Mouse (Mus musculus) frontal cortex, adult (tissue): ENCODE results near the gene Lce1d.

ENCODE experiments used
- ATAC-seq: cut with Nextera tagmentation; 2 replicates; pipeline ENCODE4 v1.9.2; 2017; ENCODE audit warnings: mild to moderate bottlenecking, moderate library complexity, mixed read lengths; ENCODE audit not compliant: low TSS enrichment

The Lce1d gene

DNA sequence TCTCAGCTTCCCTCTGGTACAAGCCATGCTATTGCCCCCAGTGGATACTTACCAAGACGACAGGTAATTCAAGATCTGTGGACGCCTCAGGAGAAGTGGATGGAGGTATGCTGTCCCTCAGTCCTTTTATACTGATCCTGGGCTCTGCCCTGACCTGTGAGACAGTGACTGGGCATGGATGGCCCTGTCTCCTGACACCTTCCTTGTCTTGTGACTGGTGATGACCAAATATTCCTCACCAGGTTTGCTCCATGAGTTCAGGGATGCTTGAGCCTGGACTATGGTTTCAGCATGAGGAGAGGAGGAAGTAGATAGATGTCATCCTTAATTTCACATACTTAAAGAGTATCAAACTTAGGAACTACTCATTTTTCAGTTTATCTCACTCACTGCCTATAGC lies at the start of gene Lce1d:
Gene Lce1d, minus strand, starts transcription at position 101 of the 400 bp plus-strand sequence.
- ATAC-seq, result no peak

DNA sequence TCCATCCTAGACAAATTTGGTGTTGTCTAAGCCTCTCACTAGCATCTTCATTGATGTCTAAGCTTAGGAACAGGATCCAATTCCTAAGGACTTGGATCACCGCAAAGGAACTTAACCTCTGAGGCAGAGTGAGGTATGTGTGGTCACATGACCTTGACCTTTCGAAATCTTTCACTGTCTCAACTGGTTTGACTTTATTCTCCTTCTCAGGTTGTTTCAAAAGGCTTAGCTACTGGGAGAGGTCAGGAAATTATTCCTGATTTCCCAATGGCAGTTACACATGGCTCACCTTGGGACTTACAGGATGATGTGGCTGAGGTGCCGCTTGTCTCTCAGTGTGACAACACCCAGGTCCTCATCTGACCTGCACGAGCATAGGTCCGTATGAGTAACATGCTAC lies 35.6 kb upstream of the Lce1d start:
- ATAC-seq, result no peak

DNA sequence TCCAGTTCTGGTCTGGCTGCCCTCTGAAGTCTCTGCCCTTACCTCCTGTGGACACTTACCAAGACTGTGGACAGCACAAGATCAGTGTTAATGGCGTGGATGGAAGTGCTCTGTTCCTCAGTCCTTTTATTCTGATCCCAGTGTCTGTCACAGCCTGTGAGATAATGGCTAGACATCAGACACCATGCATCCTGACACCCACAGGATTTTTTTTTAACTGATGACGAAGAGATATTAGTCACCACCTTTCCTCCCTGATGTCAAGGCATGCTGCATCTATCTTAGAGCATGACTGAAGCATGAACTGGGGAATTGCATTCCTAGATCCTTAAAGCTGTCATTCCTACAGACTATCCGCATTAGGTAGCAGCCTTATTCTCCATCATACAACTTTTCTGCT lies 33.2 kb upstream of the Lce1d start, which contains the start of gene Lce1f:
Gene Lce1f, minus strand, starts transcription at position 101 of the 400 bp plus-strand sequence.
- no peak for ATAC-seq

DNA sequence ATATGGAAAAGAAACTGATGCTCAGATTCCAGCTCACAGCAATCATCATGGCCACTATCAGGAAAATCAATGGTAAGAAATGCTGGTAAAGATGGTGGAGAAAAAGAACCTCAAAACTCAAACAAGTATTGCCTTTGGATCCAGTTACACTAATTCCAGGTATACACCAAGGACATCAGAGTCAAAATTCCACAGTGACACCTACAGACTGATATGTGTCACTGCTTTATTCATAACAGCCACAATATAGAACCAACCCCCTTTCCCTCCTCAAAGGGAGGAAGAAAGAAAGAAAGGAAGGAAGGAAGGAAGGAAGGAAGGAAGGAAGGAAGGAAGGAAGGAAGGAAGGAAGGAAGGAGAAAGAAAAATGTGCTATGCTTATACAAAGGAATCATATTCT lies 28.1 kb upstream of the Lce1d start:
- ATAC-seq, result no peak

DNA sequence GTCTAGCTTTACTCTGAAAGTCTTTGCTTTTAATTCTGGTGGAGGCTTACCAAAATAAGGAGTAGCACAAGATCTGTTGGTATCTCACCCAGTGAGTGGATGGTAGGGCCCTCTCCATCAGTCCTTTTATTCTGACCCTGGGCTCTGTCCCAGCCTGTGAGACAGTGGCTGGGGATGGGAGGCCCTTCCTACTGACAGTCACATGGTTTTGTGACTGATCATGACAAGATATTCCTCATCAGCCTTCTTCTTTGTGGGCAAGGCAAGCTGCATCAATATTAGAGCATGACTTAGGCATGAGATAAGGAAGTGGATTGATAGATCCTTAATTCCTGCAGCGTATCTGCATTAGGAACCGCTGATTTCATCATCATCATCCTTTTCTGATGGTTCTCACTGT lies 22.0 kb upstream of the Lce1d start, which contains the start of gene Lce1e:
Gene Lce1e, minus strand, starts transcription at position 101 of the 400 bp plus-strand sequence.
- no peak for ATAC-seq

DNA sequence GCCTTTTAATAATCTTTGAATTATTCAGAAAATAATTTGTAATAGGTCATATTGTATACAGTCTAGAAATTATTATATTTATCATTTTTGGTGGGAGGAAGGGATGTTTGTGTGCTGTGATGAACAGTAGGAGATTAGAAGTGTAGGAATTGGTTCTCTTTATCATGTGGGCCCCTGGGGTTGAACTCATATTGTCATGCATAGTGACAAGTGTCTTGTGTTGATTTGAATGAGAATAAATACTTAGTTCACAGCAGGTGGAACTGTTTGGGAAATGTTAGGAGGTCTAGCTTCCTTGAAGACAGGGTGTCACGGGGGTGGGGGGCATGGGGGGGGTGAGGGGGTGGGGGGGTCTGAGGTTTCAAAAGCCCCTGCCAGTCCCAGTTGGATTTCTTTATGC lies 7.6 kb upstream of the Lce1d start:
- no peak for ATAC-seq

DNA sequence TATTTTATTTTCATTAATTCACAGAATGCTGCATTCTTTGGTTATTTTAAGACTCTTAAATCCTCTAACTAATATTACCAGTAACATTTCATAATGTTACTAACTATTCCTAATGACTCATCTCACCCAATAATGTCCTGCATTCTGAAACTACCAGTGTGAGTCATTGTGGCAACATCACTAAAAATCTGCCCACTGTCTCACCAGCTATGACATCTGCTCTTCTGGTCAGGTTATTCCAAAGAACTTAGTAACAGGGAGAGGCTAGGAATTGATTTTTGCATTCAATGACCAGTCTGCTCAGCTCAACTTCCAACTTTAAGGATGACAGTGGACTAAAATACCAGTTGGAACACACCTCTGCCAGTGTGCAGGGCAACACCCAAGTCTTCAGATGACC lies 4.7 kb upstream of the Lce1d start:
- ATAC-seq, result no peak

DNA sequence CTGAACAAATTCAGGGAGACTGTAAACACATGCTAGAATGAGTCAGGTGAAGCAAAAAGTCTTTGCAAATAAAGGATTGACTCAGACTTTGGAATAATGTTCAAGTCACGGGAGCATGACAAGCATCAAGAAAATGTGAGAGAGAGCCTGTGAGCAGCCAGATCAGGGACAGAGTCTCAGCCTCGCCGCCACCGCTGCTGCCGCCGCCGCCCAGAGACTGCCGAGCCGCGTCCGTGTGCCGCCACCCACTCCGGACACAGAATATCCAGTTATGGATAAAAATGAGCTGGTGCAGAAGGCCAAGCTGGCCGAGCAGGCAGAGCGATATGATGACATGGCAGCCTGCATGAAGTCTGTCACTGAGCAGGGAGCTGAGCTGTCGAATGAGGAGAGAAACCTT lies 2.1 kb upstream of the Lce1d start:
- ATAC-seq, result peak; percentile 50

DNA sequence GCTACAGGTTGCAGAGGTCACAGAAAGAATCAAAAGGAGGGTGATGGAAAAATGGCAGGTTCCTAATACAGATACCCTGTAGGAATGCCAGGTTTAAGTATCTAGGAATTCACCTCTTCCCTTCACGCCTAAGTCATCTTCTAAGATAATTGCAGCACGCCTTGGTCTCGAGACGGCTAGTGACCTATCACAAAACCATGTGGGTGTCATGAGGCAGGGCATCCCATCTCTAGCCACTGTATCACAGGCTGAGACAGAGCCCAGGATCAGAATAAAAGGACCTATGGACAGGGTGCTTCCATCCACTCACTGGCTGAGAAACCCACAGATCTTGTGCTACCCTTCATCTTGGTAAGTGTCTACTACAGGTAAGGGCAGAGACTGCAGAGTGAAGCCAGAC lies 8.1 kb downstream of the Lce1d start, which contains the start of gene Lce1c:
Gene Lce1c, plus strand, starts transcription at position 301 of the 400 bp plus-strand sequence.
- no peak for ATAC-seq

DNA sequence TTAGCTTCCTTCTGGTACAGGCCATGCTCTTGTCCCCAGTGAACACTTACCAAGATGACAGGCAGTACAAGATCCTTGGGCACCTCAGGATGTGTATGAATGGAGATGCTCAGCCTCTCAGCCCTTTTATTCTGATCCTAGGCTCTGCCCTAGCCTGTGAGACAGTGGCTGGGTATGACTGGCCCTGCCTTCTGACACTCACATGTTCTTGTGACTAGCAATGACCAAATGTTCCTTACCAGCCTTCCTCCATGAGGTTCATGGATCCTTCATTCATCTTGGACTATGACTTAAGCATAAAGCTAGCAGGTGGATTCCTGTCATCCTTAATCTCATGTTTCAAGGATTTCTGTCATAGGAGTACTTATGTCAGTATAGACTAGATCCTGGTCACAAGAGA lies 16.8 kb downstream of the Lce1d start, which contains the start of gene Lce1a2:
Gene Lce1a2, minus strand, starts transcription at position 101 of the 400 bp plus-strand sequence.
- no peak for ATAC-seq

DNA sequence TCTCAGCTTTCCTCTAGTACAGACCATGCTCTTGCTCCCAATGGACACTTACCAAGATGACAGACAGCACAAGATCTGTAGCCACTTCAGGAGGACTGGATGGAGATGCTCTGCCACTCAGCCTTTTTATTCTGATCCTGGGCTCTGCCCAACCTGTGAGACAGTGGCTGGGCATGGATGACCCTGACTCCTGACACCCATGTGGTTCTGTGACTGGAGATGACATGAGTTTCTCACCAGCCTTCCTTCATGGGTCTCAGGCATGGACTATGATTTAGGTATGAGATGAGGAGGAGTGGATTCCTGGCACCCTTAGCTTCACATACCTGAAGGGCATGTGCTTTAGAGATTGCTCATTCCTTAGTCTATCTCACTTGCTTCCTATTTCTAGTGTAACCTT lies 30.2 kb downstream of the Lce1d start, which contains the start of gene Lce1b:
Gene Lce1b, minus strand, starts transcription at position 101 of the 400 bp plus-strand sequence.
- no peak for ATAC-seq

DNA sequence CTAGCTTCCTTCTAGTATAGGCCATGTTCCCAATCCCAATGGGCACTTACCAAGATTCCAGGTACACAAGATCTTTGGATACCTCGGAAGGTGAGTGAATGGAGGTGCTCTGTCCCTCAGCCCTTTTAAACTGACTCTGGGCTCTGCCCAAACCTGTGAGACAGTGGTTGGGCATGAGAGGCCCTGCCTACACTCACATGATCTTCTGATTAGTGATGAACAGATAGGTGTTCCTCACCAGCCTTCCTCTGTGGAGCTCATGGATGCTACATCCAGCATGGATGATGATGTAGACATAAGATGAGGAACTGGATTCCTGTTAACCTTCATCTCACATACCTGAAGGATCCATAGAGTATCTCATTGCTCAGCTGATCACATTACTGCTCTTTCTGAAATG lies 38.8 kb downstream of the Lce1d start, which contains the start of gene Lce1a1:
Gene Lce1a1, minus strand, starts transcription at position 101 of the 400 bp plus-strand sequence.
- ATAC-seq, result no peak

DNA sequence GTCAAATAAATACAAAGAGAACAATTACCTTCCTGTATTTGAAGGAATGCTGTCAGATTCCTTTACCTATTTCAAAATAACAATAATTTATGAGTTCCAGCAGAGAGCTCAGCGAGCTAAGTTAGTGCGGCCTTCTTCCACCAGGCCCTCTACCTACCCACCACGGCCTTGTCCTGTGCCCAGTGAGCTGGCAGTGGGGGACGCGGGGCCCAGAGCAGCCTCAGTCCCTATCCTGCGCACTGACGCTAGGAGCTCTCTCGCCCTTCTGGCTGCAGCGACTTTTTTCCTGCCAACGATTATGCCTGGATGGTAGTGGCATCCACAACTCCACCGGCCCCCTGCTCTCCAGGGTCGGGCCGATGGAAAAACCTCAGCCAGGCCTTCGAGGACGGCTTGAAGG lies 47.2 kb downstream of the Lce1d start:
- ATAC-seq, result no peak

DNA sequence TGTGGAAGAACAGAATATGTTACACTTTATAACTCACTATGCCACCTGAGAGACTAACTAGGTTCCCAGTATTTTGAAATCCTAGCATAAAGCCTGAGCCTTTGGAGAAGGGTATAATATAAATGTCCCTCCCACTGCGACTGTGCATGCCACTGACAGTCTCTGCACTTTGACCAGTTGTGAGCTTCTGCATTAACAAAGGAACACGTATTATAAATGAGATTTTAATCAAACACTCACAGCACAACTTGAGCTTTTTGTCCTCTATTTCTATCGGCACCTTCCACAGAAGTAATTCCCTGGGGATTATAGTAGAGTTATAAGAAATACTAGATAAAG lies 48.4 kb downstream of the Lce1d start:
- ATAC-seq, result no peak

DNA sequence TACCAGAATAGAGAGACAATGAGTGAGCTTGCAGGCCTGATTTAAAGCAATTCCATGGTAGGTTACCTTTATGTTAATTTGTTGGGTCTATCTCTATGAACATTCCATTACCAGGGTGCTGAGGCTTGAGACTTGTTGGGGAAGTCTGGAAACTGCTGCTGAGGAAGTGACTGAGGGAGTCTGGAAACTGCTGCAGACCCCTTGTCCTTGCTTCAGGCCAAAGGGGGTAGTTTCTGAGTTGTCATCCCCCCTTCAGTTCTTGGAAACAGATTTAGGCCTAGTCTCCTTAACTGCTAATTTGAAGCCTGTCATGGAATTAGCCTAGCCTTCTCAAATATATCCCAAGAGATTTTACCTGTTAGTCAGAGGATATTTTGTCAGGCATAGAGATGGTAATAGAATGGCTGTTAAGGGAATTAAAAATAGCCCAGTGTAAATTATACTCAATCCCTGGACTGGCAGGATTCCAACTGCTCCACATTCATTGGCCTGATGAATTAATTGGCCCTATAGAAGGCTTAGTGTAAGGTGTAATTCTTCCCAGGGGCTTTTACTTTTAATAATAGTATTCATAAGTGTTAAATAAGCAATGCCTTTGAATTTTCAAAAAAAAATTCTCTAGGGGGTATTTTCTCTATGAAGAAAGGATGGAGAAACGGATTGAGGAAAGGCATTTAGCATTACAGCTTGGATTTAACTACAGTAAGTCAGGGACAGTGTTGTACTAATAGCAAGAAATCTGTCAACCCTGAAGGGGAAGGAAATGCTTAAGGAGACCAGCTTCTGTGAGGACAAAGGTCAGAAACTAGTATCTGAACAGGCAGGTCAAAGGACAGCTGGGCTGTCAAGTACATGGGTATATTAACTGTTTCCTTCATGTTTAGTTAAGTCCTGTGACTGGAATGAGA lies 49.0 kb downstream of the Lce1d start:
- no peak for ATAC-seq
